Mouse (Mus musculus) liver, adult 2 months (tissue): ENCODE data around the gene Slc9a3r2. TPM values are rescaled to one million over a fixed set of nuclear protein-coding genes. Genes with fewer than 3 reads are reported as not detected.
A peak's percentile ranks its signal among the peaks of the same experiment; 100 is the strongest.

Experiments used
- DNase-seq: peaks from one replicate; pipeline ENCODE4 v3.0.0-alpha.2; 2011; ENCODE audit warnings: low read depth, low spot score; ENCODE audit errors: extremely low read depth
- H3K27ac ChIP-seq: fragments of 200-500 bp; replicated peaks from 2 replicates; pipeline ENCODE4 v1.5.1; 2012; ENCODE audit warnings: low read depth, mild to moderate bottlenecking, control low read depth, inconsistent platforms, low read length; ENCODE audit not compliant: insufficient read depth
- H3K27me3 ChIP-seq: fragments of 200-500 bp; 2 replicates; pipeline ENCODE4 v1.6.1; 2012; ENCODE audit warnings: mild to moderate bottlenecking, moderate library complexity, low read length, inconsistent platforms; ENCODE audit not compliant: control insufficient read depth, insufficient read depth
- H3K36me3 ChIP-seq: fragments of 200-500 bp; 2 replicates; pipeline ENCODE4 v1.6.1; 2012; ENCODE audit warnings: low read length, inconsistent platforms; ENCODE audit not compliant: control insufficient read depth, insufficient read depth
- H3K4me1 ChIP-seq: fragments of 200-500 bp; 2 replicates; pipeline ENCODE4 v1.6.1; 2011; ENCODE audit warnings: low read length; ENCODE audit not compliant: control insufficient read depth, insufficient read depth
- H3K4me3 ChIP-seq: fragments of 200-500 bp; 2 replicates; pipeline ENCODE4 v1.5.1; 2011; ENCODE audit warnings: low read depth, mild to moderate bottlenecking, control low read depth, low read length, moderate library complexity; ENCODE audit not compliant: insufficient read depth
- H3K79me2 ChIP-seq: fragments of 200-500 bp; 2 replicates; pipeline ENCODE4 v1.6.1; 2012; ENCODE audit warnings: inconsistent platforms, mild to moderate bottlenecking, low read length, moderate library complexity; ENCODE audit not compliant: control insufficient read depth, insufficient read depth
- H3K9ac ChIP-seq: fragments of 200-500 bp; 2 replicates; pipeline ENCODE4 v1.6.1; 2012; ENCODE audit warnings: low read depth, mild to moderate bottlenecking, control low read depth, inconsistent platforms, low read length
- CTCF ChIP-seq: fragments of 200-500 bp; IDR thresholded peaks from 2 replicates; pipeline ENCODE4 v1.5.1; 2011; ENCODE audit warnings: low read depth, low read length, control low read depth
- POLR2A ChIP-seq: fragments of 200-500 bp; IDR thresholded peaks from 2 replicates; pipeline ENCODE4 v1.6.1; 2011; ENCODE audit warnings: low read length, control low read depth; ENCODE audit not compliant: insufficient read depth; ENCODE audit errors: extremely low read depth
- WGBS: fragments of 180-500 bp; shearing (Covaris S2); methylation state at CpG from one replicate; pipeline ENCODE4 v1.1.7; 2018; 5-methylcytosine and 5-hydroxymethylcytosine counted together
- polyA plus RNA-seq: library from polyadenylated mRNA; depleted of rRNA; stranded (reverse); fragments of >200 nt; gene quantifications from 2 replicates; pipeline ENCODE4 v1.2.3, GENCODE M21; 2012
- total RNA-seq: library from RNA; depleted of rRNA; stranded (reverse); fragments of >200 nt; gene quantifications from 2 replicates; pipeline ENCODE4 v1.2.3, GENCODE M21; 2014

Slc9a3r2 gene
- total and polyA plus RNA-seq, 2 experiments: 8.8 to 31.5 TPM

DNA sequence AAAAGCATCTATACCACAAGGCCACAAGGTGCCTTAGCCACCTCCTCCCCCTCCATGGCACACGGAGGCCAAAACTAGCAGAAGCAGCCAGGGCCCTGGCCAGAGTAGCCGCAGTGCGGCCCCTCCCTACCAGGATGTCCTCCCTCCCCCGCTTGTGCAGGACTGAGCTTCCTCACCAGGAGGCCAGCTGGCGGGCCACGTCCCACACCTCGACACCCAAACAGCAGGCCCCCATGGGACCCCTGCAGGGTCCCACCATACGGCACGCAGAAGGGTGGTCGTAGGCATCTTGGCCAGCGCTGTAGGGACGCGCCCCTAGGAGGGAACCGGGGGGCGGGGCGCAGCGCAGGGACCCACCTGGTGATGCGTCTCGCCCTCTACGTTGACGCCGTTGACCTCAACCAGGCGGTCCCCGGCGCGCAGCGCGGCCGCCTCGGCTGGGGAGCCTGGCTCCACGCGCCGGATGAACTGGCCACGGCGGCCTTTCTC is 502 bp downstream of the Slc9a3r2 start:
- H3K27ac ChIP-seq: peak overlapping the region; percentile 73
- TF ChIP-seq CTCF: no peak
- no peak for TF ChIP-seq POLR2A
- H3K36me3 ChIP-seq: no peaks in the 10 kb centered on the region
- peak overlapping the region; percentile 90 for H3K4me3 ChIP-seq
- peaks cover 10% of the 10 kb centered on the region for H3K4me1 ChIP-seq
- no peaks in the 10 kb centered on the region for H3K27me3 ChIP-seq
- DNase-seq: no peak
- H3K9ac ChIP-seq: peak overlapping the region; percentile 97
- WGBS: 2% methylated on average over 35 of the region's 35 CpGs
- peaks cover 10% of the 10 kb centered on the region; the same call in 1 of the 2 replicates for H3K79me2 ChIP-seq

DNA sequence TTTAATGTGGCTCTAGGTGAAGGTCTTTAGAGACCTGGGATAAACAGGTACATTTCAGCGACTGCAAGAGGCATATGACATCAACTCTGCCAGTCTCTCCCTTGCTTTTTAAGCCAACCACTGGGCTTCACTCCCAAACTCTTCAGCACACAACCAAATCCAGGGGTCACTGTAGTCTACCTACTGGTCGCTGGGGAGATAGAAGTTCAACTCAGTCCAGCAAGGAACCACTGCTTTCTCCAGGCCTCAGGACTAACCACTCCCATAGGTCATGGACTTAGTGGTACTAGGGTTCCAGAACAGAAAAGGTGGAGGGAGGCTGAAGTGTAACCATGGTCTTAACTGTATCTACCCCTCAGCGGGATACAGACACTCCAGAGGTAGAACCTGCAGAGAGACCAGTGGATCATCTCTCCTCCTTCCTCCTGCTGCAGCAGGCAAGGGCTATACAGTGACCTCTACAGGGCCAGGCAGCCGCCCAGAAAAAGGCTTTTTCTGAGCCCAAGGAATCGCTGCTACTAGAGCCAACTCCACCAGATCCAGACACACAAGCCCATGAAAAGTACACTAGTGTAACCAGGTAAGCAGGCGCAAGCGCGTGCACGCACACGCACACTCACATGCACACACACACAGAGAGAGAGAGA is 1.3 kb downstream of the Slc9a3r2 start:
- H3K27me3 ChIP-seq: no peaks in the 10 kb centered on the region
- peaks cover 10% of the 10 kb centered on the region; the same call in 1 of the 2 replicates for H3K79me2 ChIP-seq
- no peak for DNase-seq
- H3K4me3 ChIP-seq: peak overlapping the region; percentile 90
- TF ChIP-seq POLR2A (no peak), CTCF (no peak)
- peaks cover 9% of the 10 kb centered on the region for H3K4me1 ChIP-seq
- peak overlapping the region; percentile 73 for H3K27ac ChIP-seq
- no peaks in the 10 kb centered on the region for H3K36me3 ChIP-seq
- H3K9ac ChIP-seq: peak overlapping the region; percentile 97
- 78% methylated on average over 10 of the region's 10 CpGs for WGBS

DNA sequence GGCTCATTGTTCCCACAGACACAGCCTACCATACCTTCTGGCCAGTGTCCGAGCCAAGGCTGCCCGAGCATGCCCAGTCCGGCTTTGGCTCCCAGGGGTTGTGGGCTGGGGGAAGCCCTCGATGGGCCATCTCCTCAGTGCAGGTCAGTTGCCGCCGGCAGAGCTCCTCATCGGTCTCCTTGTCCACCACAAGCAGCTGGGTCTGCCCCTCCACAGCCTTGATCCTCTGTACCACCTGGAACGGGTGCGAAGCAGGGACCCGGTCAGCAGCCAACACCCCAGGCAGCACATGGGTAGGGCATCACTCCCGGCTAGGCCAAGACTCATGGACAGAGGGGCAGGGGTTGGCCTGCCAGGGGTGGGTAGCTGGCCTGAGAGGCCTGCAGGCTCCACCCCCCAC is 2.6 kb downstream of the Slc9a3r2 start:
- no peaks in the 10 kb centered on the region for H3K27me3 ChIP-seq
- H3K9ac ChIP-seq: peak overlapping the region; percentile 24
- DNase-seq: no peak
- H3K27ac ChIP-seq: peak overlapping the region; percentile 15
- TF ChIP-seq POLR2A (no peak), CTCF (no peak)
- H3K36me3 ChIP-seq: no peaks in the 10 kb centered on the region; the same call in 1 of the 2 replicates
- 77% methylated on average over 11 of the region's 11 CpGs for WGBS
- H3K79me2 ChIP-seq: peaks cover 10% of the 10 kb centered on the region; the same call in 1 of the 2 replicates
- H3K4me3 ChIP-seq: peak overlapping the region; percentile 53
- H3K4me1 ChIP-seq: peaks cover 7% of the 10 kb centered on the region

DNA sequence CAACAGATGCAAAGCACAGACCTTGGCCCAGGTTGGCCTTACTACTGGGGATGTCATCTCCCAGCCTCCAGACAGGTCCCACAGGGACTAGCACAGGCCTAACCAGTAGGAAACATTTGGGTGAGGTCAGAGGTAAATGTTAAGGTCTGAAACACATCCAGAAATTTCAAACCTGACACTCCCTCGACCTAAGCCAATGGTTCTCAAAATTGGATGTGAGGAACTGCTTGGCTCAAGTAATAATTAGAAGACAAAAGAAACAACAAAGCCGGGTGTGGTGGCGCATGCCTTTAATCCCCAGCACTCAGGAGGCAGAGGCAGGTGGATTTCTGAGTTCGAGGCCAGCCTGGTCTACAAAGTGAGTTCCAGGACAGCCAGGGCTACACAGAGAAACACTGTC is 3.7 kb downstream of the Slc9a3r2 start:
- Histone ChIP-seq H3K9ac (no peak overlapping the region), H3K4me3 (no peak overlapping the region), H3K36me3 (no peaks in the 10 kb centered on the region; the same call in 1 of the 2 replicates), H3K4me1 (peaks cover 7% of the 10 kb centered on the region), H3K79me2 (peaks cover 10% of the 10 kb centered on the region; the same call in 1 of the 2 replicates), H3K27me3 (no peaks in the 10 kb centered on the region), H3K27ac (peak overlapping the region; percentile 87)
- DNase-seq: no peak
- 77% methylated on average over 4 of the region's 4 CpGs for whole genome bisulfite sequencing
- no peak for TF ChIP-seq CTCF
- TF ChIP-seq POLR2A: no peak

DNA sequence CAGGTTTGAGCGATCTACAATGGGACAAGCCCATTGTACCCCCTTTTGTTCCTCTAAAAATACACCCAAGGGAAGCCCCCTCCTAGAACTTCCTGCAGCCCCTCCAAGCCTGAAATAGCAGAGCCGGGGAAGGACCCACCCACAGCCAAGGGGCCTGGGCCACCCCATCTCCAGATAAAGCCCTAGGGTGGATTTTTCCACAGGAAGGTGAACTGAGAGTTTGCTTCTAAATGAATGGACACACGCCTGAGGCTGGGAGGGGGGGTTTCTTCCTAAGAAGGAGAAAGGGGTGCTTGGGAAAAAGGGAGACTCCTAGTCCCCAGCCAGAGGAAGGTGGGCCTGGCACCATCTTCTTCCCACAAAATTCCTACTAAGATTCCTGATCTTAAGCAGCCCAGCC is 4.2 kb downstream of the Slc9a3r2 start:
- Histone ChIP-seq H3K4me3 (no peak overlapping the region), H3K9ac (peak overlapping the region; percentile 61; the same call in 1 of the 2 replicates), H3K4me1 (peaks cover 7% of the 10 kb centered on the region), H3K79me2 (peaks cover 10% of the 10 kb centered on the region; the same call in 1 of the 2 replicates), H3K36me3 (peaks cover 2% of the 10 kb centered on the region; the same call in 1 of the 2 replicates), H3K27me3 (no peaks in the 10 kb centered on the region), H3K27ac (peak overlapping the region; percentile 87)
- 84% methylated on average over 3 of the region's 3 CpGs for WGBS
- DNase-seq: no peak
- TF ChIP-seq CTCF (no peak), POLR2A (no peak)
